Mouse (Mus musculus): ENCODE data around the gene Gja1. TPM values are rescaled to one million over a fixed set of nuclear protein-coding genes. Genes with fewer than 3 reads are reported as not detected.
"Not testable (repeated sequence)": the region's sequence is repeated elsewhere in the genome, so short reads cannot be mapped to it uniquely, and the experiment has no call there.

Gja1 gene
- polyA plus RNA-seq, 1 experiment: 7.3 TPM

- H3K4me3 ChIP-seq (ENCODE audit: control insufficient read depth, insufficient read depth, low read length): no peak overlapping the region
Measured at GRCm38 (mm10) chr10:56393095-56393784, 16.1 kb downstream of the Gja1 start.

GRCm38 (mm10) chr10:56393815-56394417 is 16.8 kb downstream of the Gja1 start:
- H3K36me3 ChIP-seq (ENCODE audit: control insufficient read depth, insufficient read depth, low read length); H3K27me3 ChIP-seq (ENCODE audit: control insufficient read depth, insufficient read depth, low read length); H3K4me3 ChIP-seq (ENCODE audit: control insufficient read depth, insufficient read depth, low read length); H3K4me1 ChIP-seq (replicated peaks; ENCODE audit: control insufficient read depth, insufficient read depth, low read length); DNase-seq; H3K27ac ChIP-seq (ENCODE audit: control insufficient read depth, insufficient read depth, low read length): not testable (repeated sequence)
- 91% methylated on average over 7 of the region's 7 CpGs for WGBS

More at GRCm38 (mm10) chr10:56393095-56393784, 16.1 kb downstream of the Gja1 start:
- no peaks in the 10 kb centered on the region for H3K27me3 ChIP-seq (ENCODE audit: control insufficient read depth, insufficient read depth, low read length)
- TF ChIP-seq CTCF (IDR thresholded peaks at IDR 0.05; ENCODE audit: borderline replicate concordance, control insufficient read depth, extremely low read depth, insufficient read depth, low read length, poor library complexity) (no peak), POLR2A (IDR thresholded peaks at IDR 0.05; ENCODE audit: control insufficient read depth, extremely low read depth, insufficient read depth, low read length, poor library complexity) (no peak)
- no peaks in the 10 kb centered on the region for H3K36me3 ChIP-seq (ENCODE audit: control insufficient read depth, insufficient read depth, low read length)
- no peaks in the 10 kb centered on the region for H3K4me1 ChIP-seq (replicated peaks; ENCODE audit: control insufficient read depth, insufficient read depth, low read length)
- 80% methylated on average over 6 of the region's 6 CpGs for WGBS
- DNase-seq: no peak
- H3K27ac ChIP-seq (ENCODE audit: control insufficient read depth, insufficient read depth, low read length): no peak overlapping the region

- H3K4me3 ChIP-seq (ENCODE audit: control insufficient read depth, insufficient read depth, low read length): no peak overlapping the region
- TF ChIP-seq POLR2A (IDR thresholded peaks at IDR 0.05; ENCODE audit: control insufficient read depth, extremely low read depth, insufficient read depth, low read length, poor library complexity) (no peak), CTCF (IDR thresholded peaks at IDR 0.05; ENCODE audit: borderline replicate concordance, control insufficient read depth, extremely low read depth, insufficient read depth, low read length, poor library complexity) (no peak)
- H3K4me1 ChIP-seq (replicated peaks; ENCODE audit: control insufficient read depth, insufficient read depth, low read length): no peaks in the 10 kb centered on the region
- 89% methylated on average over 8 of the region's 8 CpGs for WGBS
- DNase-seq: no peak
- H3K36me3 ChIP-seq (ENCODE audit: control insufficient read depth, insufficient read depth, low read length): no peaks in the 10 kb centered on the region
- H3K27ac ChIP-seq (ENCODE audit: control insufficient read depth, insufficient read depth, low read length): no peak overlapping the region
- no peaks in the 10 kb centered on the region for H3K27me3 ChIP-seq (ENCODE audit: control insufficient read depth, insufficient read depth, low read length)
Measured at GRCm38 (mm10) chr10:56397875-56398274, 20.7 kb downstream of the Gja1 start.

GRCm38 (mm10) chr10:56398310-56398709 is 21.2 kb downstream of the Gja1 start:
- Histone ChIP-seq H3K27ac (ENCODE audit: control insufficient read depth, insufficient read depth, low read length) (no peak overlapping the region), H3K4me3 (ENCODE audit: control insufficient read depth, insufficient read depth, low read length) (no peak overlapping the region), H3K27me3 (ENCODE audit: control insufficient read depth, insufficient read depth, low read length) (no peaks in the 10 kb centered on the region), H3K36me3 (ENCODE audit: control insufficient read depth, insufficient read depth, low read length) (no peaks in the 10 kb centered on the region), H3K4me1 (replicated peaks; ENCODE audit: control insufficient read depth, insufficient read depth, low read length) (no peaks in the 10 kb centered on the region)
- no peak for DNase-seq
- TF ChIP-seq POLR2A (IDR thresholded peaks at IDR 0.05; ENCODE audit: control insufficient read depth, extremely low read depth, insufficient read depth, low read length, poor library complexity) (no peak), CTCF (IDR thresholded peaks at IDR 0.05; ENCODE audit: borderline replicate concordance, control insufficient read depth, extremely low read depth, insufficient read depth, low read length, poor library complexity) (no peak)
- 93% methylated on average over 2 of the region's 2 CpGs for WGBS

GRCm38 (mm10) chr10:56401396-56401795 is 24.3 kb downstream of the Gja1 start:
- H3K4me1 ChIP-seq (replicated peaks; ENCODE audit: control insufficient read depth, insufficient read depth, low read length); H3K27me3 ChIP-seq (ENCODE audit: control insufficient read depth, insufficient read depth, low read length); DNase-seq; H3K27ac ChIP-seq (ENCODE audit: control insufficient read depth, insufficient read depth, low read length); H3K36me3 ChIP-seq (ENCODE audit: control insufficient read depth, insufficient read depth, low read length); H3K4me3 ChIP-seq (ENCODE audit: control insufficient read depth, insufficient read depth, low read length): not testable (repeated sequence)
- 96% methylated on average over 8 of the region's 8 CpGs for WGBS

- H3K27me3 ChIP-seq (ENCODE audit: control insufficient read depth, insufficient read depth, low read length): no peaks in the 10 kb centered on the region
- no peak overlapping the region for H3K27ac ChIP-seq (ENCODE audit: control insufficient read depth, insufficient read depth, low read length)
- no peaks in the 10 kb centered on the region for H3K36me3 ChIP-seq (ENCODE audit: control insufficient read depth, insufficient read depth, low read length)
- WGBS: 73% methylated on average over 9 of the region's 9 CpGs
- H3K4me3 ChIP-seq (ENCODE audit: control insufficient read depth, insufficient read depth, low read length): no peak overlapping the region
- TF ChIP-seq POLR2A (IDR thresholded peaks at IDR 0.05; ENCODE audit: control insufficient read depth, extremely low read depth, insufficient read depth, low read length, poor library complexity) (no peak), CTCF (IDR thresholded peaks at IDR 0.05; ENCODE audit: borderline replicate concordance, control insufficient read depth, extremely low read depth, insufficient read depth, low read length, poor library complexity) (no peak)
- no peaks in the 10 kb centered on the region for H3K4me1 ChIP-seq (replicated peaks; ENCODE audit: control insufficient read depth, insufficient read depth, low read length)
- no peak for DNase-seq
Measured at GRCm38 (mm10) chr10:56405934-56406333, 28.8 kb downstream of the Gja1 start.
